Mouse (Mus musculus) heart, embryonic 14.5 days (tissue): Measurements from ENCODE around the gene Elobl. TPM values are rescaled to one million over a fixed set of nuclear protein-coding genes. Genes with fewer than 3 reads are reported as not detected.

ENCODE experiments used
- ATAC-seq: fragments of 200-750 bp; cut with Nextera tagmentation; 2 replicates; pipeline ENCODE4 v1.8.0; 2017; ENCODE audit warnings: low read depth, moderate TSS enrichment; ENCODE audit not compliant: insufficient number of reproducible peaks, insufficient read depth, low FRiP score
- H3K27ac ChIP-seq, 2 experiments: fragments of 200-500 bp in 1 of 2; fragments of 300-500 bp in 1 of 2; sonication (generic) in 1 of 2; replicated peaks in 1 of 2; 2 replicates each; pipeline ENCODE4 v1.5.1; 2012 to 2014; ENCODE audit warnings: low read depth in 2 of 2, low read length in 2 of 2, control low read depth in 1 of 2, mild to moderate bottlenecking in 1 of 2, mixed read lengths in 1 of 2; ENCODE audit not compliant: control insufficient read depth in 1 of 2, insufficient read depth in 1 of 2
- H3K27me3 ChIP-seq: fragments of 300-500 bp; sonication (generic); 2 replicates; pipeline ENCODE4 v1.6.1; 2014; ENCODE audit warnings: mild to moderate bottlenecking, low read length, control low read depth; ENCODE audit not compliant: control insufficient read depth, insufficient read depth
- H3K36me3 ChIP-seq: fragments of 300-500 bp; sonication (generic); 2 replicates; pipeline ENCODE4 v1.6.1; 2014; ENCODE audit warnings: mild to moderate bottlenecking, control low read depth, low read length, mixed read lengths; ENCODE audit not compliant: control insufficient read depth, insufficient read depth
- H3K4me1 ChIP-seq, 2 experiments: fragments of 200-500 bp in 1 of 2; fragments of 300-500 bp in 1 of 2; sonication (generic) in 1 of 2; 2 replicates each; pipeline ENCODE4 v1.6.1; 2012 to 2014; ENCODE audit warnings: low read length in 2 of 2, control low read depth in 1 of 2, mixed read lengths in 1 of 2; ENCODE audit not compliant: control insufficient read depth in 2 of 2, insufficient read depth in 2 of 2
- H3K4me2 ChIP-seq: fragments of 300-500 bp; sonication (generic); 2 replicates; pipeline ENCODE4 v1.6.1; 2014; ENCODE audit warnings: mild to moderate bottlenecking, low read length
- H3K4me3 ChIP-seq, 2 experiments: fragments of 200-500 bp in 1 of 2; fragments of 300-500 bp in 1 of 2; sonication (generic) in 1 of 2; 2 replicates each; pipeline ENCODE4 v1.5.1; 2012 to 2014; ENCODE audit warnings: low read length in 2 of 2, mild to moderate bottlenecking in 2 of 2, control low read depth in 1 of 2, low read depth in 1 of 2, moderate library complexity in 1 of 2; ENCODE audit not compliant: control insufficient read depth in 1 of 2, insufficient read depth in 1 of 2
- H3K9ac ChIP-seq: fragments of 300-500 bp; sonication (generic); 2 replicates; pipeline ENCODE4 v1.6.1; 2014; ENCODE audit warnings: mild to moderate bottlenecking, low read length
- H3K9me3 ChIP-seq: fragments of 300-500 bp; sonication (generic); 2 replicates; pipeline ENCODE4 v1.6.1; 2016; ENCODE audit warnings: low read length, control low read depth; ENCODE audit not compliant: control insufficient read depth
- WGBS: fragments of 180-500 bp; shearing (Covaris S2); extraction: QIAGEN DNeasy Blood & Tissue Kit; methylation state at CpG from one replicate; pipeline ENCODE4 v1.1.7; 2014; 5-methylcytosine and 5-hydroxymethylcytosine counted together
- polyA plus RNA-seq: library from polyadenylated mRNA; unstranded; fragments of >200 nt; fragmentation: Nextera tagmentation; extraction: Ambion mirVana; gene quantifications from 2 replicates; pipeline ENCODE4 v1.2.1, GENCODE M21; 2014

Elobl gene
- polyA plus RNA-seq, 1 experiment from 2014 or later = not detected

- Histone ChIP-seq H3K27ac (no peak overlapping the region), H3K4me3 (no peak overlapping the region), H3K36me3 (no peaks in the 10 kb centered on the region), H3K4me1 (peaks cover 0 to 4% of the 10 kb centered on the region in 2 experiments; a peak in 1 of 4 replicates), H3K27me3 (no peaks in the 10 kb centered on the region), H3K4me2 (no peak overlapping the region), H3K9me3 (no peaks in the 10 kb centered on the region), H3K9ac (no peak overlapping the region)
- 75% methylated on average over 3 of the region's 3 CpGs for WGBS
- ATAC-seq = no peak
Observed at GRCm38 (mm10) chr11:88958851-88959250, 7.9 kb downstream of the Elobl start.

DNA sequence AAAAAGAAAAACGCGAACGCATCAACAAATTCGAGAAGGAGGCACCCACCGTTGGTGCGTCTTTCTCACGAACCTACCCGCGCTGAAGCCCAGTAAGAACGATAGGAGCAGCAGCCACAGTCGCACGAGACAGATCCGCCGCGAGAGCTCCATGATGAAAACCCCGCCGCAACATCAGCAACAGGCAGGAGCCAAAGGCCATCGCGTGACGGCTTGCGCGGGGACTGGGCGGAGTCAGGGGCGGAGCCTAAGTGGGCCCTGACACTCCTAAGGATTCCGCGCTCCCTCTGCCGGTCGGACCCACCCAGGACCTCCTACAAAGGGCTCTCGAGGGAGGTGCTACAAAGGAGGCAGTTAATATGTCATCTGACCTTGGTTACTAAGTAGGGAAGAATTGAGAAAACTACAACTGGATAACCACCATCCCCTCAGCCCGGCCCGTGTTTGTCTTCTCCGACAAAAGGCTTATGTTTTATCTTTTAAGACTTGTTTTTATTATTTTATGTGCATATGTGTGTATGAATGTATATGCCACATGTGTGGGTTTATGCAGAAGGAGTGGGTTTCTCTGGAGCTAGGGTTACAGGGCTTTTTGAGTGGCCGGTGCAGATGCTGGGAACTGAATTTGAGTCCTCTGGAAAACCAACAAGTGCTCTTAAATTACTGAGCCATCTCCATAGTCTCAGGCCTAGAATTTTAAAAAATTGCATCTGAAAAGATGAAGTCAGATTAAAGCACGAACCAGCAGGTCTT is 11.3 kb downstream of the Elobl start, which contains the start of gene Scpep1:
Scpep1 (minus strand) TSS at position 249 of the 753 bp plus-strand sequence.
- Histone ChIP-seq H3K9me3 (no peaks in the 10 kb centered on the region), H3K9ac (peak within 1 kb of the TSS; percentile 69), H3K4me1 (peaks cover 0 to 4% of the 10 kb centered on the region in 2 experiments; a peak in 1 of 4 replicates), H3K36me3 (peaks cover 13% of the 10 kb centered on the region; the same call in 1 of the 2 replicates), H3K27ac (peak within 1 kb of the TSS; percentile 14 to 33; a peak in 2 of 4 replicates), H3K4me3 (peak within 1 kb of the TSS; percentile 52 to 67), H3K27me3 (no peaks in the 10 kb centered on the region), H3K4me2 (peak within 1 kb of the TSS; percentile 67)
- 5% methylated on average over 34 of the region's 34 CpGs for WGBS
- peak; percentile 94 for ATAC-seq

DNA sequence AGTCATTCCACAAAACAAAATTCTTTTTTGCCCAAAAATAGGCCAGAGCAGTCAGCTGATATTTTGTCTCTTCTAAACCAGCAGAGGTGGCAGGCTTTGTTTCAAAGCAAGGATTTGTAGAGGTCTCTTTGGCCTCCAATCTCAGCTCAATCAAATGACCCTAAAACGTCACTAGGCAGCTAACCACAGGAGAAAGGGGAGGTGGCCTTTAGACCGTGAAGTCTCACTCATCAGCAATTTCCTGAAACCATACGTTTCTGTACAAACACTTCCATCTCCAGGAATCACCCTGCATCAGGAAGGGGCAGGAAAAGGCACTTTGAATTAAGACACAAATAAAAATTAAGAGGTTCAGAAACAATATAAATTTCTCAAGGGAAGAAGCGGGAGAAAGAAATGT is 11.9 kb downstream of the Elobl start:
- no peak for ATAC-seq
- Histone ChIP-seq H3K36me3 (peaks cover 15% of the 10 kb centered on the region; the same call in 1 of the 2 replicates), H3K9me3 (no peaks in the 10 kb centered on the region), H3K4me3 (peak overlapping the region; percentile 52 to 67), H3K4me1 (peaks cover 0 to 4% of the 10 kb centered on the region in 2 experiments; a peak in 1 of 4 replicates), H3K27me3 (no peaks in the 10 kb centered on the region), H3K27ac (peak overlapping the region; percentile 12 to 33; a peak in 2 of 4 replicates), H3K9ac (peak overlapping the region; percentile 69), H3K4me2 (peak overlapping the region; percentile 67)
- WGBS = 1% methylated on average over 4 of the region's 4 CpGs

DNA sequence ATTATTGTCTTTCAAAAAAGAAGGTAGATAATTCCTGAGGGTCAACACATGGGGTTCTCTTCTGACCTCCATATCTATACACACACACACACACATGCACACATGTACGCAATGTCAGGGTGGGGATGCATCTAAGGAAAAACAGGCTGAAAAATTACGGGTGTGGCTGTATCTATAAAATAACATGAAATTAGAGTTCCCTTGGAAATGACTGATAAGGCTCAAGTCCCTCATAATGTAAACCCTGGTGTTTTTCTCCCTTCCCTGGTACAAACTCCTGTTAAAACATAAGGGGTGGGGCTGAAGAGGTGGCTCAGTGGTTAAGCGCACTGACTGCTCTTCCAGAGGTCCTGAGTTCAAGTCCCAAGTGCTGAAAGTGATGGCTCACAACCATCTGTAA is 13.1 kb downstream of the Elobl start:
- 86% methylated on average over 3 of the region's 3 CpGs for WGBS
- Histone ChIP-seq H3K4me3 (no peak overlapping the region), H3K4me2 (no peak overlapping the region), H3K27me3 (no peaks in the 10 kb centered on the region), H3K9ac (no peak overlapping the region), H3K27ac (no peak overlapping the region), H3K4me1 (peaks cover 0 to 4% of the 10 kb centered on the region in 2 experiments; a peak in 1 of 4 replicates), H3K9me3 (no peaks in the 10 kb centered on the region), H3K36me3 (peaks cover 21% of the 10 kb centered on the region; the same call in 1 of the 2 replicates)
- ATAC-seq = no peak

- no peaks in the 10 kb centered on the region for H3K9me3 ChIP-seq
- peaks cover 22% of the 10 kb centered on the region; the same call in 1 of the 2 replicates for H3K36me3 ChIP-seq
- ATAC-seq = no peak
- H3K9ac ChIP-seq = no peak overlapping the region
- H3K27me3 ChIP-seq = no peaks in the 10 kb centered on the region
- peaks cover 0 to 4% of the 10 kb centered on the region in 2 experiments; a peak in 1 of 4 replicates for H3K4me1 ChIP-seq
- H3K27ac ChIP-seq = no peak overlapping the region
- 92% methylated on average over 5 of the region's 5 CpGs for WGBS
- H3K4me3 ChIP-seq = no peak overlapping the region
- no peak overlapping the region for H3K4me2 ChIP-seq
Observed at GRCm38 (mm10) chr11:88952117-88952516, 14.6 kb downstream of the Elobl start.

DNA sequence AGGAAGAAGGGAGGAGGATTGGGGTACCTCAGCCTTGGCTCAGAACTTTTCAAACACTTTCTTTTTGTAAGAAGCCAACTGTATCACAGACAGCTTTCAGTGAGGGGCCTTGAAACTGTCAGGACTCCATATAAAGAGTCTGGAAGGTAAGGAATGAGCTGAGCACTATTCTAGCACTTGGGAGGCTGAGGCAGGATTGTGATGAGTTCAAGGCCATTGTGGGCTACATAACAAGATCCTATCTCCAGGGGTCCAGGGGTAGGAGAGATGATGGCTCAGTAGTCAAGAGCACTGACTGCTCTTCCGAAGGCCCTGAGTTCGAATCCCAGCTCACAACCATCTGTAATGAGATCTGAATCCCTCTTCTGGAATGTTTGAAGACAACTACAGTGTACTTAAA is 15.2 kb downstream of the Elobl start:
- Histone ChIP-seq H3K27me3 (no peaks in the 10 kb centered on the region), H3K27ac (no peak overlapping the region), H3K4me2 (no peak overlapping the region), H3K4me3 (no peak overlapping the region), H3K9me3 (no peaks in the 10 kb centered on the region), H3K9ac (no peak overlapping the region), H3K4me1 (peaks cover 0 to 4% of the 10 kb centered on the region in 2 experiments; a peak in 1 of 4 replicates), H3K36me3 (peaks cover 27% of the 10 kb centered on the region; the same call in 1 of the 2 replicates)
- no peak for ATAC-seq
- WGBS = 81% methylated on average over 2 of the region's 2 CpGs

DNA sequence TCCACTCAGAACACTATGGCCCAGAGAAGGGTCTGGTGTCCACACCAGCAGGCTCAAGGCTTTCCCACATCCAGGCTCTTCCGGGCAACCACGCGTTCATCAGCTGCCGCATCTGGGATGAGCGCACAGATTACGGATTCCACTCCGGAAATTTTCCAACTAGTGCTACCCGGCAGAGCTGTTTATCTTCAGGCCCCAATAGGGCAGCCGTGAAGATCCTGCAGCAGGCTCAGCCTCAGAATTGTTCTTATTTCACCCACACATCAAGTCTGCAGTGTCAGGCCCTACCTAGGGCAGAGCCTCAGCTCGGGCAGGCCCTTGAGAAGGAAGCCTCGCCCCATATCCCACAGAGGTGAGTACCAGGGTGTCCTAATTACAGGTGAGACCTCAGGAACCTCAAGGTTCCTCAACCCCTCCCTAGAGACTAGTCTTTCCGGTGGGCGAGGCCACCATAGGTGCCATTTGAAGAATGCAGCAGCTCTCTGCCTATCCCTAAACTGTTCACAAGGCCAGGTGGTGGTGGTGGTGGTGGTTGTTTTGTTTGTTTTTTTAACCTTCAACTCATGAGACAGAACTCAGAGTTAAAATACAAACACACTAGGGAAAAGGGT is 16.0 kb downstream of the Elobl start:
- Histone ChIP-seq H3K9ac (no peak overlapping the region), H3K27me3 (no peaks in the 10 kb centered on the region), H3K4me1 (peaks cover 0 to 4% of the 10 kb centered on the region in 2 experiments; a peak in 1 of 4 replicates), H3K9me3 (no peaks in the 10 kb centered on the region), H3K36me3 (peaks cover 30% of the 10 kb centered on the region), H3K4me3 (no peak overlapping the region), H3K27ac (no peak overlapping the region), H3K4me2 (no peak overlapping the region)
- ATAC-seq = no peak
- WGBS = 76% methylated on average over 13 of the region's 13 CpGs
